Mouse (Mus musculus) embryonic facial prominence, embryonic 11.5 days (tissue): ENCODE measurements around the gene St3gal2. TPM values are rescaled to one million over a fixed set of nuclear protein-coding genes. Genes with fewer than 3 reads are reported as not detected.
"Not testable (repeated sequence)": the region's sequence is repeated elsewhere in the genome, so short reads cannot be mapped to it uniquely, and the experiment has no call there.

ENCODE experiments used
- ATAC-seq: fragments of 200-750 bp; cut with Nextera tagmentation; replicated peaks from 2 replicates; pipeline ENCODE4 v1.8.0; 2017; ENCODE audit warnings: low read depth; ENCODE audit not compliant: insufficient number of reproducible peaks, low FRiP score, low TSS enrichment
- DNase-seq: peaks from one replicate; pipeline ENCODE4 v3.0.0-alpha.2; 2015; ENCODE audit warnings: low spot score
- H3K27ac ChIP-seq: fragments of 300-500 bp; sonication (generic); replicated peaks from 2 replicates; pipeline ENCODE4 v1.5.1; 2014; ENCODE audit warnings: mild to moderate bottlenecking, low read depth, low read length, control low read depth
- H3K27me3 ChIP-seq: fragments of 300-500 bp; sonication (generic); 2 replicates; pipeline ENCODE4 v1.6.1; 2014; ENCODE audit warnings: mild to moderate bottlenecking, low read length, moderate library complexity, mixed read lengths; ENCODE audit not compliant: control insufficient read depth, insufficient read depth
- H3K36me3 ChIP-seq: fragments of 300-500 bp; sonication (generic); replicated peaks from 2 replicates; pipeline ENCODE4 v1.6.1; 2014; ENCODE audit warnings: low read depth, mild to moderate bottlenecking, low read length, moderate library complexity, mixed read lengths; ENCODE audit not compliant: control insufficient read depth, insufficient read depth
- H3K4me1 ChIP-seq: fragments of 300-500 bp; sonication (generic); 2 replicates; pipeline ENCODE4 v1.6.1; 2014; ENCODE audit warnings: low read length, mixed read lengths; ENCODE audit not compliant: control insufficient read depth, insufficient read depth
- H3K4me2 ChIP-seq: fragments of 300-500 bp; sonication (generic); 2 replicates; pipeline ENCODE4 v1.6.1; 2014; ENCODE audit warnings: low read depth, mild to moderate bottlenecking, control low read depth, low read length, moderate library complexity
- H3K4me3 ChIP-seq: fragments of 300-500 bp; sonication (generic); 2 replicates; pipeline ENCODE4 v1.5.1; 2014; ENCODE audit warnings: low read depth, low read length, control low read depth
- H3K9ac ChIP-seq: fragments of 300-500 bp; sonication (generic); replicated peaks from 2 replicates; pipeline ENCODE4 v1.6.1; 2014; ENCODE audit warnings: mild to moderate bottlenecking, control low read depth, low read length
- H3K9me3 ChIP-seq: fragments of 300-500 bp; sonication (generic); replicated peaks from 2 replicates; pipeline ENCODE4 v1.6.1; 2016; ENCODE audit warnings: mild to moderate bottlenecking, low read length, inconsistent platforms, mixed read lengths; ENCODE audit not compliant: control insufficient read depth
- WGBS: fragments of 180-500 bp; shearing (Covaris S2); extraction: QIAGEN DNeasy Blood & Tissue Kit; methylation state at CpG from one replicate; pipeline ENCODE4 v1.1.7; 2014; 5-methylcytosine and 5-hydroxymethylcytosine counted together
- polyA plus RNA-seq: library from polyadenylated mRNA; unstranded; fragments of >200 nt; fragmentation: Nextera tagmentation; extraction: Ambion mirVana; gene quantifications from 2 replicates; pipeline ENCODE4 v1.2.1, GENCODE M21; 2014

St3gal2 gene
- polyA plus RNA-seq, 1 experiment from 2014 or later: 15.1 TPM

- Histone ChIP-seq H3K36me3 (peaks cover 2% of the 10 kb centered on the region; the same call in 1 of the 2 replicates), H3K27ac (no peak overlapping the region), H3K4me3 (no peak overlapping the region), H3K9me3 (no peaks in the 10 kb centered on the region), H3K27me3 (no peaks in the 10 kb centered on the region), H3K4me2 (no peak overlapping the region), H3K4me1 (no peaks in the 10 kb centered on the region), H3K9ac (no peak overlapping the region)
- 90% methylated on average over 8 of the region's 8 CpGs for WGBS
- no peak for DNase-seq
- ATAC-seq: no peak
Measured at GRCm38 (mm10) chr8:110966586-110966985, 46.9 kb downstream of the St3gal2 start.

- Histone ChIP-seq H3K27ac (no peak overlapping the region), H3K36me3 (peaks cover 2% of the 10 kb centered on the region; the same call in 1 of the 2 replicates), H3K27me3 (no peaks in the 10 kb centered on the region), H3K4me1 (no peaks in the 10 kb centered on the region), H3K4me3 (no peak overlapping the region), H3K9ac (no peak overlapping the region), H3K4me2 (no peak overlapping the region), H3K9me3 (no peaks in the 10 kb centered on the region)
- WGBS: 85% methylated on average over 9 of the region's 9 CpGs
- DNase-seq (no peak), ATAC-seq (no peak)
Measured at GRCm38 (mm10) chr8:110967326-110967725, 47.6 kb downstream of the St3gal2 start.

DNA sequence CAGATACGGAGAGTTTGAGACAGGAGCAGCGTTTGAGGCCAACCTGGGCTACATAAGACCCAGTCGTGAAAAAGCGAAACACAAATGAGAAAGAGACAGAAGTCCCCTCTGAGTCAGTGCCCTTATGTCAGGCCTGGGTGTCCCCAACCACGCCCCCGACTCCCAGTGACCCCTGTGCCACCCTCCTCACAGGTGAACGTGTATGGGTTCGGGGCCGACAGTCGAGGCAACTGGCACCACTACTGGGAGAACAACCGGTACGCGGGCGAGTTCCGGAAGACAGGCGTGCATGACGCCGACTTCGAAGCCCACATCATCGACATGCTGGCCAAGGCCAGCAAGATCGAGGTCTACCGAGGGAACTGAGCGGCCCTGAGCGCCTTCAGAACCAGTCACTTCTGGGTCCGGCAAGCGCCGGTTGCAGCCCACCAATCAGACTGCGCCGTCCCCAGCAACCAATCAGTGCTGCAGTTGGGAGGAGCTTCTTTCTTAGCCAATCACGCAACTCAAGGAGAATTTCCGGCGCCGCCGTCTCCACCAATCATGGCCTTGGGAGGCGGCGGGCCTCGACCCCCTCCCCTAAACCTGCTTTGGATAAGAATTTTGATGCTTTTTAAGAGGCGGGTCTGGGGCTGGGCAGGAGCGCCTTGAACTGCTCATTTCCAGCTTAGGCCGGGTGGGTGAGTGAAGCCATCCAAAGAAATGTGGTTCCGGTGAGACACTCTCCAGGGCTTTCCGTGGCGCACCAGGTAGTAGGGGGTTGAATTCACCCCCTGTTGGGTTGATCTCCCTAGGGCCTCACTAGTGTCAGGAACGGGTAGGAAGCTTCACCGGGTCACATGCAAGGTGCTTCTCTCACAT lies 50.4 kb downstream of the St3gal2 start:
- ATAC-seq: peak; percentile 96
- Histone ChIP-seq H3K4me3 (peak overlapping the region; percentile 38), H3K36me3 (peaks cover 2% of the 10 kb centered on the region; the same call in 1 of the 2 replicates), H3K9me3 (no peaks in the 10 kb centered on the region), H3K4me2 (peak overlapping the region; percentile 79), H3K4me1 (no peaks in the 10 kb centered on the region), H3K27me3 (no peaks in the 10 kb centered on the region), H3K27ac (no peak overlapping the region), H3K9ac (peak overlapping the region; percentile 53)
- peak; percentile 96 for DNase-seq
- 6% methylated on average over 45 of the region's 45 CpGs for WGBS

- not testable (repeated sequence) for H3K27me3 ChIP-seq, H3K4me1 ChIP-seq, H3K36me3 ChIP-seq, H3K27ac ChIP-seq, H3K4me3 ChIP-seq, H3K9ac ChIP-seq, H3K9me3 ChIP-seq, ATAC-seq, H3K4me2 ChIP-seq, DNase-seq
- WGBS: 95% methylated on average over 8 of the region's 8 CpGs
Measured at GRCm38 (mm10) chr8:110976532-110976931, 56.8 kb downstream of the St3gal2 start.

- H3K4me3 ChIP-seq, H3K27ac ChIP-seq, ATAC-seq, H3K4me1 ChIP-seq, DNase-seq, H3K27me3 ChIP-seq, H3K9ac ChIP-seq, H3K9me3 ChIP-seq, H3K4me2 ChIP-seq: not testable (repeated sequence)
- 80% methylated on average over 2 of the region's 2 CpGs for WGBS
- peaks cover 11% of the 10 kb centered on the region for H3K36me3 ChIP-seq
Measured at GRCm38 (mm10) chr8:110977987-110978386, 58.3 kb downstream of the St3gal2 start.

GRCm38 (mm10) chr8:110981304-110981703 lies 61.6 kb downstream of the St3gal2 start:
- DNase-seq (no peak), ATAC-seq (no peak)
- Histone ChIP-seq H3K27ac (no peak overlapping the region), H3K4me1 (no peaks in the 10 kb centered on the region), H3K4me3 (no peak overlapping the region), H3K9ac (no peak overlapping the region), H3K4me2 (no peak overlapping the region), H3K36me3 (peaks cover 12% of the 10 kb centered on the region), H3K27me3 (no peaks in the 10 kb centered on the region), H3K9me3 (no peaks in the 10 kb centered on the region)
- 90% methylated on average over 2 of the region's 2 CpGs for WGBS

GRCm38 (mm10) chr8:110987805-110988744 lies 68.4 kb downstream of the St3gal2 start:
- H3K36me3 ChIP-seq: peaks cover 10% of the 10 kb centered on the region
- H3K27me3 ChIP-seq: no peaks in the 10 kb centered on the region
- no peak overlapping the region for H3K27ac ChIP-seq
- no peak overlapping the region for H3K9ac ChIP-seq
- H3K4me1 ChIP-seq: no peaks in the 10 kb centered on the region
- DNase-seq (no peak), ATAC-seq (no peak)
- no peak overlapping the region for H3K4me3 ChIP-seq
- no peaks in the 10 kb centered on the region for H3K9me3 ChIP-seq
- no peak overlapping the region for H3K4me2 ChIP-seq
- WGBS: 85% methylated on average over 8 of the region's 8 CpGs
